Mouse (Mus musculus) erythroblast, embryonic 14.5 days (primary cell): ENCODE data around the gene Htra1.

Source experiments
- GATA1 ChIP-seq: IDR thresholded peaks from 2 replicates; pipeline ENCODE4 v1.6.1; 2012; ENCODE audit warnings: low read length, inconsistent platforms, mixed read lengths
- TAL1 ChIP-seq: IDR thresholded peaks from 3 replicates; pipeline ENCODE4 v1.6.1; 2012; ENCODE audit warnings: low read length, inconsistent platforms, mixed read lengths

DNA sequence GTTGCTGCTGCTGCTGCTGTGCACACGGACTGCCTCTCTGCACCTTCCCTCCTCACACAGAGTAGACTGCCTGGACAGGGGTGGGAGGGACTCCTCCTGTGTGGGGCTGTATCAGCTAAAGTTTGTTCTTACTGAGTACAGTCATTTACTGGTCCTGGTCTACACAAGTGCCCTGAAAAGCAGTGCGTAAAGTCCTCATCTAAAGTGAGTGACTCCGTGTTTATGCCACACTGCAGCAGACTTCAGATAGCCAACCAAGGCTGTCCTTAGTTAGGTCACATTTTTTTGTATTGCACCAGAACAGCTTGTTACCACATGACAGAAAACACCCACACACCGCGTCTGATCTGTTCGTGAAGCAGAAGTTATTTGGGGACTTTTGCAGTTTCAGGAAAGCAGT, 42.9 kb upstream of the Htra1 start:
- TF ChIP-seq GATA1 (no peak), TAL1 (no peak)
